Mouse (Mus musculus): ENCODE measurements around the gene Mmd. TPM values are rescaled to one million over a fixed set of nuclear protein-coding genes. Genes with fewer than 3 reads are reported as not detected.

Gene Mmd
- 100 to 1,000 TPM; 184 to 215 (median 198) TPM for total RNA-seq (2022)

DNA sequence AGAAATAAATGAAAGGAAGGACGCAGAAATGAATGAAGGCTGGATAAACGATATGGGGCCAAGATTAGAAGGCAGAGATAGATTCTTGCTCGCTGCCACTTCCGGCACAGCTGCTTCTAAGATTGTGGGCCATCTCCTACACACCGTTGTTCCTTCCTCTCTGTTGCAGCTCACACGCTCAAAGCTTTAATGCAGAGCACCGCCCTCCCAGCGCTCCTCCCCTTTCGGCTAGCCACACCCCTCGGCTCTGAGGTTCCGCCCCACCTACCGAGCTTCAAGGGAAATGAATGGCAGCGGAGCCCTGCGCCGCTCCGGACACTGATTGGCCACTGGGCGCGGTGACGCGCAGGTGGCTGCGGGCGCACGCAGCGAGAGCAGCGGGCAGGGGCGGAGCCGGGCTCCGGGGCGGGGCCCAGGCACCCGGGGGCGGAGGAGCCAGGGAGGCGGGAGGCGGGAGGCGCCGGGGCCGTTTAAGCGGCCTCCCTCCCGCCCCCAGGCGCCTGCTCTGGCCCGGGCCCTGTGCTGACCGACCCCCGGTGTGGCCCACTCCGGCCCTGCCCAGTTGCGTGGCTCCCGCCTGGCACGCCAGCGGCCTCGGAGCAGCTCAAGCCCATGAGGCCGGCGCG, at the start of gene Mmd:
Mmd (plus strand) TSS at position 432 of the 626 bp plus-strand sequence.
- DNase-seq (ENCODE audit: low spot score in 2 of 2): peak; percentile 88 to 98

DNA sequence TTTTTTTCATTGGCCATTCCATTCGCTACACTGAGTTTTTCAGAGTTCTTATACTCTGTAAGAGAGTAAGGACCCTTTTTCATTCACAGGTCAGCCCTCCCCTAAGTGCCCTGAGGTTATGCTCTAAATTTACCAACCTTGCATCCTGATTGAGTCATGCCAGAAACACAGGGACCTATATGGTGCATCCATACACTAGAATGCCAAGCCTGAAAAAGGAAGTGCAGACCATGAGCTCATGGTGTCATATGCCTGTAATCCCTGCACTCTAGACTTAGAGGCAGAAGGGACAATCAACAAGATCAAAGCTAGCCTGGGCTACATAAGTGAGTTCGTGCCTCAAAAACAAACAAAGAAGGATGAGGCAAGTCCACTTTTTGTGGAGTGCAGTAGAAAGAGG, 48.4 kb upstream of the Mmd start:
- no peak for DNase-seq (ENCODE audit: low spot score in 2 of 2)

DNA sequence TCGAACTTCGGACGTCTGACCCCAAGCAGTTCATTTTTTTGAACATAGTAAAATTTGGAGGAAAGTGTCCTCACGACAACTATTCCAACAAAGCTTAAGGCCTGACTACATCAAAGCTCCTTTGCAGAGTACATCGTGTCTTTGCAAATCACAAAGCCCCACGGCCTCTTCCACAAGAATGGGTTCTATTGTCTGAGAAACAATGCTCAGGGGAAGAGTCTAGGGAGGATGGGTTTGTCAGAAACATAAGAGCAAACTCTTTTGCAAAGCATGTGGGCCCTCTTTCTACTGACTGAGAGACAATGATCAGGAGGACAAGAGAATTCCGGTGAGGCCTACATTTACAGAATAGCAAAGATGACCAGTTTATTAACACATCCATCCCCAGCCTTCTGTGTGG, 35.0 kb upstream of the Mmd start:
- DNase-seq (ENCODE audit: low spot score in 2 of 2): no peak

DNA sequence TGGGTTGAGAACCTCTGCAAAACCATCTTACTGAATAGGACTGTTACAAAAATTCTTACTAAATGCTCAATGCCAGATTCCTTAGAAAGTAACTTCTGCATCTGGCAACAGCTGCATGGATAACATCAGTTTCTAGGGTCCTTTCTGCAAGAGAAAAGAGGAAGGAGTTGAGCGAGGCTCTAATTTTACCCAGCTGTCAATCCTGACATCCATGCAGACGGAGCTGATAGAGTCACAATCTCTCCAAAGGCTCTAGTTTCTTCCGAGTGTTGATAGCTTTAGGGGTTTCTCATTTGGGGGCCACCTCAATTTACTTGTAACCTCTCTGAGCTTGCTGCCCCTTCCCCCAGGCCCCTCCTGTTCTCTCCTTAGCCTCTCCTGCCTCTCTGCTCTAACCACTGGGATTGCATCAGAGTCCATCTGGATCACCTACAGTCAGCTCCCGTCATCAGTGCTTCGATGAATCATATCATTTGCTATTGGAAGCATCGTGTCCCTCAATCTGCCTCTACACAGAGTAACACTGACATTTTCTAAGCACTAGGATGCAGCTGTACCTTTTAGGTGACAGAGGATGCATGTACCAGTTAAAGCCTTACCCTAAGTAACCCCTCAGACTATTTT, 29.1 kb upstream of the Mmd start:
- no peak for DNase-seq (ENCODE audit: low spot score in 2 of 2)

DNA sequence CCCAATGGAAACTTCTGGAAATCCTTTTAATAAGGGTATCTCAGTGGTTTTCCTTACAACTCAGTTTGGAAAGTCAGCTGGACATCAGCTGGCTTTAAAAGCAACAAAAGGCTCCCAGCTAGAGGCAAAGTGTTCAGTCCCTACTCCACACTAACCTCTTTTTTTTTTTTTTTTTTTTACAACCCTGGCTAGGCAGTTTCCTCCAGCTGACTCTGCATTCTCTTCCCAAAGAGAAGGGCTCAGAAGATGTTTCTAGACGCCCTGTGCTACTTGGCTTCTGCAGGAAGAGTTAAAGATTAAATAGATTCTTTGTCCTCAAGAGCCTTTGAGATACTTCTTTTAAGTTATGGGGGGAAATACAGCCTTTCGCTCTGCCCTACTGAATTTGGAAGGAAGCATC, 28.5 kb upstream of the Mmd start:
- DNase-seq (ENCODE audit: low spot score in 2 of 2): no peak

DNA sequence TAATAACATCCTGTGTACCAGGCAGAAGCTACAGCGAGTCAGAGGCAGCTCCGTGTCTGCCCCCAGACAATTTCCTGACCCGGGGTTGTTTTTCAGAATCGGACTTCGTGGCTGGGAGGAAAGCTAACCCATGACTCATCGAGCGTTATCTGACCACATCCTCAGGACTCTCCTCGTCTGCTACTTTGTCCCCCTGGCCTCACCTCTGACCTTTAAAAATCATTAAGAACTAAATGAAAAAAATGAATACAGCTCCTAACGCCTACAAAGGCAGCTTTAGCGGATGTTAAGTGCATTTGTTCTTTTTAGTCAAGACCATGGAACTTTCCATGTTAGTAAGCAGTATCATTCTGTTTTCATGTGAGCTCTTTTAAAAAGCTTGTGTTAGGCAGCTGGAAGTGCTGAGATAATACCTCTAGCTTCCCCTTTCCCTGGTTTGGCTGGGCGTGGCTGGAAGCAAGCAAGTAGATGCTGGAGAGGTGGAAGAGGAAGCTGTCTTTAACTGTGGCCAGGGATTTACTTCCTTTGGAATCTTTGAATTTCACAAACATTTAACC, 24.3 kb upstream of the Mmd start:
- DNase-seq (ENCODE audit: low spot score in 2 of 2): no peak

DNA sequence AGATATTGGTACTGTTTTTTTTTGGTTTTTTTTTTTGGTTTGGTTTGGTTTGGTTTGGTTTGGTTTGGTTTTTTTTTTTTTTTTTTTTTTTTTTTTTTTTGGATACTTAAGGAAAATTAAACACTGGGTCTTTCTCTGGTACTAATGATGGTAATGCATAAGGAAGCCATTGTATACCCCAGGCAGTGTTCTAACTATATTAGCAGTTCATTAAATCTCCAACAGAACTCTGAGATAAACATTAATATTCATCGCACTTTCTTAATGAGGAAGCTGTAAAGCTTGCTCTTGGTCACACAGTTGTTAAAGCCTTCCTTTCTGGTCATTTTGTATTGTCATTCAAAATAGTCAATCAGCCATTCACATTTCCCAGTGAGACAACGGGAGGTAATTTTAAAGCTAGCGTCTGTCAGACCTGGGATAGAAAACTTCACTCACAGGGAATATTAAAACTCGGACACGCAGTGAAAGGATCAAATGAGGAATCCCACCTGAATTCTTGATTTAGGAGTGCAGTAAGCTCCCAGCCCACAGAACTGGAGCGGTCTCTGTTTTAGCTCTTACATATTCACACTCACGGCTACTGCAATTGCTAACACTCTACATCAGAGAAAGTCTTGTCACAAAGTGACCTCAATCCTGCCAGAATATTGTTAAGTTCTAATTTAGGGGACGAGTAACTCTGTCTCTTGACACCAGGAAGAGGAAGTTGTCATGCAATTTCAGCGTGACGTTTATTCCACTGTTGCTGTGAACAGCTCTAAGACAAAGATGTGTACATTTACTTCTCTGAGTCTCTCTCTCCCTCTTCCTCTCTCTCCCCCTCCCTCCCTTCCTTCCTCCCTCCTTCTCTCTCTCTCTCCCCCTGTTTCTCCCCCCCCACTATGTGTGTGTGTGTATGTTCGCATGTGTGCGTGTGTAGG, 22.0 kb upstream of the Mmd start:
- DNase-seq (ENCODE audit: low spot score in 2 of 2): no peak

DNA sequence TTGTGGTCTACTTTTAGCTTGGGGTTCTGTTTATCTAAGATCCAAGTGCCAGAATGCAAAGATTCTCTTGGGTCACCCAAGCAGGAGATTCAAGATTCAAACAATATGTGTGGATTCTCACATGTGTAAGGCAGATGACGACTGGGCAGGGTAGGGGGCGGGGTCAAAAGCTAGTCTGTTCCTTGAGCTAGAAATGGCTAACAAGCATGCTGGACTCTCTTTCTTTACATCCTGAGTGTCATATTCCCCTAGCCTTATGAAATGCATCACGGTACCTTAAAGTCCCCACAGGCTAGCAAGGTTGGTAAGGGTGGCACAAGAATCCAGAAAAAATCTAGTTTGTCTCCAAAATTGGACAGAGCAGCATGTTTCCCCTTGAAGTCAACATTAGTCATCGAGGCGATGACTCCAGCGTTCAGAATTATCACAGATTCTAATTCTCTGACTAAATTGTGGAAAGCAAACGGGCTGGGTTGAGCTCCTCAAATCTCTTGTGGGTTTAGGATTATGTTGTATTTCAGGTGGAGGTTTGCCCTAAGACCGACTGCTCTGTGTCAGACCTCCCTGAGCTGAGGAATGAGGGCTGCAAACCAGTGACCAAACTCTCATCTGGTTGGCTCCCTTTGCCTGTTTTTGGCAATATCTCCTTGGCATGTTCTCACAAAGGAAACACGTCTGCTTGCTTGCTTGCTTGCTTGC, 20.9 kb upstream of the Mmd start:
- DNase-seq (ENCODE audit: low spot score in 2 of 2): no peak

DNA sequence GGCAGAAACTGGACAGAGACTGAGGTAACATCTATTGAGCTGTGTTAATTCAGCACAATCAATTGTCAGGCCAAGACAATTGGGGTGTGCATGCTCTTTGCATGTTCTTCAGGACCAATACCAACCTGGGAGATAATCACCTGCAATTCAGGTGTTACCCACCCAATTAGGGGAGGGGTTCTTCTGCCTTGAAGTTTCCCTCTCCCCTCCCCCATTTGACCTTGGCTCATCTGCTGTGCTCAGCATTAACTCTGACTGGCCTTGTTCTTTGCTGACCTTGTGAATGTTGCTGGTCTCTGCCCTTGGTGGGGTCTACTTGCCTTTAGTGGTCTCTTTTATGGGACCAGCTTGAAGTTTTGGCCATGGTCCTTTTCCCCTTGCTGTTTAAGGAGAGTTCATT, 19.5 kb upstream of the Mmd start:
- no peak for DNase-seq (ENCODE audit: low spot score in 2 of 2)

DNA sequence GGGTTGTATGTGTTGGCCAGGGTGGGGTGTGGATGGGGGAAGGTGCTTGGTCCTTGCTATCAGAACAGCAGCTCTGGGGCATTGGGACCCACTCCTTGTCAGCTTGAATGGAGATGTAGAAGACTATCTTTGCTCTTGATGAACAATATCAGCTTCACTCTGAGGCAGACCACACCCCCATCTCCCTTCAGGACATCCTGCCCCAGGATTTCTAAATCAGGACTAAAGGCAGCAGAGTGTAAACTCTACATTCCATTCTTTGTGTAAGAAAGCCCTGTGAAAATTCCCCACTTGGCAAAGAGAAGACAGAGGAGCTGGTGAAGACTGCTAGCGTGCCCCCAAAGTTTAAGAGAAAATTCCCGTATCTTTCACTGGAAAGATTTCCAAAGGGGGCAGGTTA, 18.6 kb upstream of the Mmd start:
- DNase-seq (ENCODE audit: low spot score in 2 of 2): no peak

DNA sequence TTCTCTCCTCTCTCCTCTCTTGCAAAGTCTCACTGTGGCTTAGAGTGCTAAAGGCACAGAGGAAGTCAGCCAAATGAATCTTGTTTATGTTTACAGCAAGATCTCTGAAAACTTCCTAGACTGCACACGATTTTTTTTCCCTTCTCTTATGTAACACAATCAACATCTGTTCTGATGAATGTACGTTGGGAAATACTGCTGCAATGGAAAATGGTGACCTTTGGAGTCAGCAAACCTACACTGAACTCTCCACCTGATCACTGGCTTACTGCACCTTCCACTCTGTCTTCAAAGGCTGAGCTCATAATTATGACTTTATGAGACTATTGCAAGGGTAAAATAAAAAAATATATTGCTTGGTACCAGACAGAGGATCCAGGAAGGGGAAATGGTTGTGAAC, 17.6 kb upstream of the Mmd start:
- DNase-seq (ENCODE audit: low spot score in 2 of 2): no peak

DNA sequence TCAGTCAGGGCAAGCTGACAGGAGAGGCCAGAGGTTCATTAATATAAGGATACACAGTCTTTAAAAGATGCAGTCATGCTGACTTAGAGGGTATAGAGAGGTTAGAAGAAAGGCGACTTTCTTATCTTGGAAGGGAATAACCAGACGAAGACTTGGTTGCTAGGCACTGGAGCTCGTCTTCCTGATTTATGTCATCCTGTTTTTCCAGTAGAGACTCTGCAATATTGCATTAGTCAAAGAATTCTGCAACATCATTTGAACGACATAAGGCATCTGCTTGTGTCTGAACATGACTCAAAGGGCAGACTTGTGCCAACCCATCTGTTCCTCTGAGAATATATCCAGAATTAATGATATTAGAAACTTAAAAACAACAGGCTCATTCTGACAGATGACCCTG, 16.6 kb upstream of the Mmd start:
- DNase-seq (ENCODE audit: low spot score in 2 of 2): no peak

DNA sequence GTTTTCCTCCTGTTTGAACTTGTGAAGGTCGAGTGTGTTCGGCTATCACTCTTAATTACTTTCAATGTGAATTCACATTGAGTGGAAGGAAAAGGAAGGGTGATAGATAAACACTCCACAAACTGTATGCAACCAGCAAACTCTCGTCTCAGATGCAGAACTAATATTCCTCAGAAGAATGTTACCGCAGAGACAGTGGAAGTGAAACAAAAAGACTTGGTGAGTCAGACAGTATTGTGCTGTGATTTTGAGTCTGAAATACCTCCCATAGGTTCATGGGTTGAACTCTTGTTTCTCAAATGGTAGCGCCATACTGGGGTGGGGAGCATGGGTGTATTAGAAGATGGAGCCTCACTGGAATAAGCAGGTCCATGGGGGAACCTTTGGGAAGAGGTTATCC, 14.0 kb upstream of the Mmd start:
- DNase-seq (ENCODE audit: low spot score in 2 of 2): no peak

DNA sequence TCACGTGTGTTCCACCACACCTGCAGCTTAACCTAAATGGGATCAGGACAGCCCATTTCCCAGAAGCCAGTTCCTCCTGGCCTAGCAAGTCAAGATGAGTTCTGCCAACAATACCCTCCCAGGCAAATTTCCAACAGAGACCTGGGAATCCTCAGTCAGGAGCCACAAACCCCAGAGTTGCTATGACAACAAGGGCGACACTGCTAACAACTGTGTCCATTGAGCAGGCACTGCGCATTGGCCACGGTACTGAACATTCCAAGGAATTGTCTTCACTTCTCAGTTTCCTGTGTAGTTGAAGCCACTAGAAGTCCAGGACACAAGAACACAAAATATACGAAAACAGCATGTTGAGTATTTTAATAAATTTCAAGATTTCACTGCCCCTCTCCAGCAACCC, 11.6 kb upstream of the Mmd start:
- DNase-seq (ENCODE audit: low spot score in 2 of 2): no peak

DNA sequence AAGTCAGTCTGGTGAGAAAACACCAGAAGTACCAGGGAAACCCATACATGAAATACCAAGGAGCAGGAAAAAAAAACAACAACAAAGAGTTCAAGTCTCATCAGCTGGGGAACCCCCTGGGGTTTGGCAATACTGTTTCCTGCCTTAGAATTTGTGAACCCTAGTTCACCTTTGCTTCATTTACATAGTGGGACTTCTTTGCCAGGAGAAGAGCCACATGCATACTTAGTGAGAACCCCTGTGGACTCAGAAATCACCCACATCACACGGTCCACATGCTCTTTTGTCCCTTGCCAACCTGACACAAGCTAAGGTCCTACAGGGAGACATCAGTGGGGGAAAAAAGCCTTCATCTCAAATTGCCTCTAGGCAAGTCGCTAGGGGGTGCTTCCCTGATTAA, 10.6 kb upstream of the Mmd start:
- DNase-seq (ENCODE audit: low spot score in 2 of 2): no peak

DNA sequence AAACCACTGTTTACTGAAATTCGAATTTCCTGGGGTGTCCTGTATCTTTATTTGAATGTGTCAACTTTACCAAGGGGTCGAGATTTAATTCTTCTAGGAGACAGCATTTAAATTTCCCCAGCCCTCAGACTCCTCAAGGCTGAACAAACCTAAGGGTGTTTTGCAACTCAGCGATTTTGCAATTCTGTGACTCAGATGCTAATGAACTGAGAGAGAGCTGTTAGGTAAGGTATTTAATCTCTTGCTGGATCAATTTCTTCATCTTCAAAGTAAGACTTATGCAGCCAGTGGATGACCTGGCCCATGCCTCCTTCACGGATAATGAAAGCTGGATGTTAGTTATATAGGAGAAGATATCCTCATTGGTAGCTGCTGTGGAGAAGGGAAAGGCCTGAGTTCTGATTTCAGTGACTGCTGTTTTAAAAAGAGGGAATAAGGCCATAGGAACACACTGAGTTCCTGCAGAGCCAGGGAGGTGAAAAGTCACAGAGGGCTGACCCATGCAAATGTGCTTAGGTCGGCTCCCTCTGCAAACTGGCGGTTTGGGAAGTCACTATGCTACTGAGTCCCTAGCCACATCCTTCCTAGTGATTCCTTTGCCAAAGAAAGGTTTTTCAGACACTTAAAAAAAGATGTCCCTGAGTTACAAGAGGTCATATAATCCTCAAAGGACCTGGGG, 8.5 kb upstream of the Mmd start:
- no peak for DNase-seq (ENCODE audit: low spot score in 2 of 2)

DNA sequence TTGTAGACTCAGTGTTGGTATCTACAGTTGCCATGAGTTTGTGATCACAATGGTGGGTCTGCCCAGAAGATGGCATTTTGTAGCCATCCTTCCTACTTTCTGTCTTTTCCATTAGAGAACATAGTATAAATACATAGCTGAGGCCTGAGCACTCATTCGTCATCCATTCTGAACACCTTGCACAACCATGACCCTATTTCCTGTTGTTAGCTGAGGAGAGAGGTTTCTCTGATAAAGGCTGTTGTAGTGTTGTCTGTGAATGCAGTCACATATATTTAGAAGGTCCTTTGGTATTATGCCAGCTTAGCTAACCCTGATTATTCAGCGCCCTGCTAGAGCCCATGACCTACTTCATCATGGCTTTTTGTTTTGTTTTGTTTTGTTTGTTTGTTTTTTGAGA, 7.4 kb upstream of the Mmd start:
- no peak for DNase-seq (ENCODE audit: low spot score in 2 of 2)

DNA sequence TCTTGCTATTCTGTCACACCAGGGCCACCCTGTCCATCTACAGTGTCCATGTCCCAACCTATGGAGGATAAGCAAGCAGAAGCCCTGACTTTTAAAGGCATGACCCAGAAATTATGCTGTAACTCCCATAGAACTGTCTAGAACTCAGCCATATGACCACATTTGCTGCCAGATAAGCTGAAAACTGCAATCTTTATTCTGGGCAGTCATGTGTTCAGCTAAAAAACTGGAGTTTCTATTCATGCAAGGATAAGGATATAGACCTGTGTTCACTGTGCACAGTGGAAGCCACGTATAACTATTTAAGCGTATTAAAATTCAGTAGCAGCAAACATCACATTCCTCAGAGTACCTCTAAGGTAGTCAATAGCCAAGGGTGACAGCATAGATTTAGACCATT, 6.0 kb upstream of the Mmd start:
- DNase-seq (ENCODE audit: low spot score in 2 of 2): no peak

DNA sequence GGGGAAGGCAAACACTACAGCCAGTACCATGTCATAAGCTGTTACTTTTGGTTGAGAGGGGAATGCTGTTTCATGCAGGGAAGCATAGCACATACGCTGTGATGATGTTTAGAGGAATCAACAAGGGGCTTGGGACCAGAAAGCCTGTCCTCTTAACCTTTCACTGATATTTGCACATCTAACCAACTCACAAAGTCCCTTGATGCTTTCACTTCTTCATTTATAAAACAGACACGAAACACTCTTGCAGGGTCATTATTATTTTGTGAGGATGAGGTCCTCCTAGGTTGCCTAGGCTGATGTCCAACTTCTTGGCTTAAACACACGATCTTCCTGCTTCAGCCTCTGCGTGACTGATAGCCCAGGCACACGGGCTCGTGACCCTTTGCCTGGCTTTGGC, 3.6 kb upstream of the Mmd start:
- DNase-seq (ENCODE audit: low spot score in 2 of 2): no peak

DNA sequence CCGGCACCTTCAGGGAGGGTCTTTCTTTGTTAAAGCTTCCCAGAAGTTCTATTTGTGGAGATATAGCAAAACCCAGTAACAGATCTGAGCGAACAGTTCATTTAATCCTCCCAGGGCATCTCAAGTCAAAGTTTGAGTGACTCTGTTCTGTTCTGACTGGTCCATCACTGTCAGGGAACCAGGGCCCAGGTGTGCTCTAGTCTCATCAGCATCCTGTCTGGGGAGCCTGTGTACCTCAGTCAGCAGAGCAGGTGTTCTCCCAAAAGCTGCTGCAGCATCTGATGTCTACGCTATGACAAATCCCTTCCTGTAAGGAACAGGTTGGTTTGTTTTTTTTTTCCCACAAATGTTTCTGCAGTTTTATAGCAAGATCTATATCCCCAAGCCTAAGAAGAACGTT, 2.6 kb upstream of the Mmd start:
- DNase-seq (ENCODE audit: low spot score in 2 of 2): no peak

DNA sequence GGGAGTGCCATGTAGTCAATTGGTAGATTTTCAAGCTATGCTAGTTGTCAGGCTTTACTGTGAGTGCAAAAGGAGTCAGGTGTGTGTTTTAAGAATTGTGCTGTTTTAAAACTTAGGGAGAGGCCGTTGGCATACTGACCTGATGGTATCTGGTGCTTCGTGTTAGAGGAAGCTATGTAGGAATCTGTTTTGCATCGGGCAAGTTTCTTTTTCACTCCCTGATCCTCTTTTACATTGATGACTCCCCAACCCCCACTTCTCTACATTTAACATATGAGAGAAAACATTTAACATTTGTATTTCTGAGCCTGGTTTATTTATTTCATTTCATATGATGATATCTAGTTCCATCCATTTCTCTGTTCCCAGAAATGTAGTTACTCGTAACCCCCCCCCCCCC, 1.5 kb upstream of the Mmd start:
- no peak for DNase-seq (ENCODE audit: low spot score in 2 of 2)

Measured in left cerebral cortex, adult 8-10 months (tissue).